Mouse (Mus musculus) thymus, postnatal 25 days (tissue): ENCODE data around the gene Plscr4.

Experiments used
- DNase-seq: peaks from one replicate; pipeline ENCODE4 v3.0.0; 2022

The Plscr4 gene

DNA sequence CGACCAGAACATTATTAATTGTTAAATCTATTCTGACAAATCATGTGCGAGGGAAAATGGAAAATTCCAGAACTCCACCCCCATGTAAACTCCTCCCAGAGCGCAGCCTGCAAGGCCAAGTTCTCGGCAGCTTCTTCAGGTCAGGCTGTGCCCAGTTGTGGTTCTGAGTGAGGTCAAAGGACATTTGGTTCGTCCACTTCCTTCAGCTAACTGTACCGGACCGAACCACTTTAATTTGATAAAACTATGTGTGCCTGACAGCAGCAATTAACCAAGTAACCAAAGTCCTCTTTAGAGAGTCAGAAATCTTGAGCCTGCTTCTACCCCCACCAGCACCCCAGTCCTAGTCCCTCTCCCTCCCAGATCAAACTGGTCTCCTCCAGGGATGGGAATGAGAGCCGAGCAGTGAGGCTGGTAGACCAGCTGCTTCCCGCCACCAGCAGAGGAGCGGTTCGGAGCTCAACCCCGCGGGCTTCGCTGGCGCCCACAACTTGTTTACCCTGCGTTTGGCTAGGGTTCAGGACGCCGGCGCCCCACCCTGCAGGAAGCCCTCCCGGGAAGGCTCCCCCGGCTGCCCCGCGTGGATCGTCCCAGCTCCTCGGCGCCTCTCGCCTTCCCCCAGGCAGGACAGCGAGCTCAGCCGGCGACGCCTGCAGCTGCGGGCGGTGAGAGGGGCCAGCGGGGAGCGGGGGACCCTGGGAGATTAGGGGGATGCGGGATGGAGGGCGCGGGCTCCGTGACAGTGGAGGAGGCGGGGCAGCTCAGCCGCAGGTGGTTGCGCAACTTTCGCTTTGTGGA lies at the start of gene Plscr4:
Plscr4 (plus strand) TSS at position 113 of the 798 bp plus-strand sequence.
- peak; percentile 53 for DNase-seq

- no peak for DNase-seq
These were observed 46.9 kb upstream of the Plscr4 start for GRCm38 (mm10) chr9:92410225-92410624.

DNA sequence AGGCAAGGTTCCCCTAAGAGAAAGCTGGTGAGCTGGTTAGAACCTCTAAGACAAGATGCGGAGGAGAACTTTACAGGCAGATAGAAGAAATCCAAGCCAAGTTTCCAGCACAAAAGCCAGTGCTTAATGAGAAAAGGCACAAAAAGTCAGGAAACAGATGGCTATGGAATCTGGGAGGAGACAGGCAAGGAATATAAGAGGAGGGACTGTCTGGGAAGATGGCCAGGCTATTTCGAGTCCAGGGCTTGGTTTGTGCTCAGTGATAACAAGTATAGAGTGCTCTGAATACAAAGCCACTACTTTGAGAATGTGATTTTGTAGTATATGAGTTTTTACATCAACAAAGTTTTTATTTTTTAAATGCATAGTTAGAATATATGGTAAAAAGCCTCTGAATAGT lies 45.1 kb upstream of the Plscr4 start:
- no peak for DNase-seq

DNA sequence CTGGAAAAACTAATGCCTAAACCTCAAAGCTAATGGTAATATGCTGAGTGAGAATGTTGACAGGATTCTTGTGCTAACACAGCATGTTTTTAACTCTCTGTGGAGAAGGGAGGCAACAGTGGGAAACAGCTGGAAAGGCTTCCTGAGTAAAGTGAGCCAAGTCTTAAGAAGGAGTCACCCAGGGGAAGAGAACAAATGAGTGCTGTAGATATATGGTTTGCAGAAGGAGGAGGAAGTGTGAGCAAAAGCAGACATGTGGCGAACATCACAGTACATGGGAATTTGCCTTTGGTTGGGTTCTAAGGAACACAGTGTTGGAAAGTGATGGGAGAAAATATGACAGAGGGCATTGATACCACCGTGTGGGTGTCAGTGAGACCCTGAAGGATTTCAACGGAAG lies 43.5 kb upstream of the Plscr4 start:
- DNase-seq: no peak

- no peak for DNase-seq
These were observed 19.4 kb upstream of the Plscr4 start for GRCm38 (mm10) chr9:92437781-92438180.

DNA sequence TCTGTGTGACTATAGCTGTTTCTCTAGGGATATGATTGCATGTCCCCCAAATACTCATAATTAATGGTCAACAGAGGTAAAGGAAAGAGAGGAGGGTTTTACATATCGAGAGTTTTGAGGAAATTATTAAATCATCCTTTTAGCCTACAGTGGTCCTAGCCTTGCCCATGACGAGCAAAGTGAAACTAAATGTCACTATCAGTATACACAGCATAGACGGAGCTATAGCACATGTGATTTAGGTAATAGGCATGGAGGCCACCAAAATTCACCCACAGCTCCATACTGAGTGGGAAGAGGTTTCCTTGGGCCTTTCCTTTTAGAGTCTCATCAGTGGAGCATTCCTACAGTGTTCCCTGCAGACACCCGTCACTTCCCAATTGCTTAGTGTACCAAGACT lies 15.7 kb upstream of the Plscr4 start:
- no peak for DNase-seq

- no peak for DNase-seq
These were observed 12.6 kb upstream of the Plscr4 start for GRCm38 (mm10) chr9:92444536-92444935.

DNA sequence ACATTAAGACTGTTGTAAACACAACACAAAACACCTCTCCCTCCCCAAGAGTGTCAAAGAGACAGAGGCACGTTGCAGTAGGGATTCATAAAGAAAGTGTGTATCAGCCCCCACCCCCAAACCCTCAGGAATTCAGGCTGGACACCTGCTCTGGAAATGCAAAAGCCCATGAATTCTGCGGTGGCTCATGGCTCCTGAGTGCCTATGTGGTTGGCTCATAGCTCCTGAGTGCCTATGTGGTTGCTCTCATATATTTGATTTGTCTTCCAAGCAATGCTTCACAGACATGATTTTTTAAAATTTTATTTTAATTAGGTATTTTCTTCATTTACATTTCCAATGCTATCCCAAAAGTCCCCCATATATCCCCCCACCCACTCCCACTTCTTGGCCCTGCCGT lies 568 bp upstream of the Plscr4 start:
- DNase-seq: no peak

DNA sequence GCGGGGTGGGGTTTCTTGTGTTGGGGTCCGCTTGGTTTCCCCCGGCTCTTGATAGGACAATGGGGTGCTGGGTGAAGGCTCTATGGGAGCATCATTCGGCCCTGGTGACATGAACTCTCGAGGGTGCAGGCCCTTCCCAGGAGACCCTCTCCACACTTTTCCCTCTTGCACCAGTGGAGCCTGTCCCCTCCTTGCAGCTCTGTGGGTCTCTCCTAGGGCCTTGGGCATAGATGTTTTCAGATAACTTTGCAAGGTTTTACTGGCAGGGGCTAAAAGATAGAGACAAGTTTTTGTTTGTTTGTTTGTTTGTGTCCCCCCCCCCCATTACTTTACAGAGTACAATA lies 858 bp downstream of the Plscr4 start:
- DNase-seq: no peak

DNA sequence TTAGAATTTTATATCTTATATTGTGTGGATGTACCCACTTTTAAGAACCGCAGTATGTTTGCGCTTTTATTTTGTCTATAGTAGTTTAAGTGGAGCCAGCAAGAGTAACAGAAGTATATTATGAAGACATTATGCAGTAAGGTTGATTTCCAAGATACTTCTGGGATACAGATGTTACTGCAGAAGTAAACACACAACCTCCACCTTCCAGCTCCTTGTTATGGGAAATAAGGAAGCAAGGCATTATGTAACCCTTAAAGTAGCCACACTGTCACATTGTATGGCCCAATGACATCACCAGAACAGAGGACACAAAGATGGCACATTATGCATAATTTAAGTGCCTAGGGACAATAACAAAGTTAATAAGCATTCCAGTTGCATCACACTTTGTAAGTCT lies 1.2 kb downstream of the Plscr4 start:
- DNase-seq: no peak

- no peak for DNase-seq
These were observed 10.6 kb downstream of the Plscr4 start for GRCm38 (mm10) chr9:92467724-92468123.

- no peak for DNase-seq
These were observed 15.2 kb downstream of the Plscr4 start for GRCm38 (mm10) chr9:92472256-92472855.

GRCm38 (mm10) chr9:92473178-92473577 lies 16.0 kb downstream of the Plscr4 start:
- DNase-seq: no peak

- no peak for DNase-seq
These were observed 17.1 kb downstream of the Plscr4 start for GRCm38 (mm10) chr9:92474244-92474643.

GRCm38 (mm10) chr9:92481663-92482062 lies 24.5 kb downstream of the Plscr4 start:
- DNase-seq: no peak

DNA sequence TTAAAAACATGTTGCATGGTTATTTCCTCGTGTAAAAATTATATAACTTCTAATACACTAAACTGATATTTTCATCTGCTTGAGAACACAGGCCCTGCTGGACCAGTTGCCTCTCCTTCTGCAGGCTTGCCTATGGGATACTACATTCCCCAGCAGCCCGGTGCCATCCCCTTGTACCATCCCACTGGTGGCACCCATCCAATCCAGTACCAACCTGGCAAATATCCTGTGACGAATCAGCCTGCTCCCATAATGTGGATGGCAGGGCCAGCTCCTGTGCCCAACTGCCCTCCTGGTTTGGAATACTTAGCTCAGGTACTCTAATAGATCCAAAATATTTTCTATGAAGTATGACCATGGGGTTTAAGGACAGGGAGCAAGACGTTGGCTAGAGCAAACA lies 25.4 kb downstream of the Plscr4 start:
- no peak for DNase-seq

- DNase-seq: no peak
These were observed 27.6 kb downstream of the Plscr4 start for GRCm38 (mm10) chr9:92484710-92485267.

- DNase-seq: no peak
These were observed 32.7 kb downstream of the Plscr4 start for GRCm38 (mm10) chr9:92489857-92490256.

GRCm38 (mm10) chr9:92490319-92490718 lies 33.1 kb downstream of the Plscr4 start:
- DNase-seq: no peak

GRCm38 (mm10) chr9:92491274-92491673 lies 34.1 kb downstream of the Plscr4 start:
- DNase-seq: no peak

DNA sequence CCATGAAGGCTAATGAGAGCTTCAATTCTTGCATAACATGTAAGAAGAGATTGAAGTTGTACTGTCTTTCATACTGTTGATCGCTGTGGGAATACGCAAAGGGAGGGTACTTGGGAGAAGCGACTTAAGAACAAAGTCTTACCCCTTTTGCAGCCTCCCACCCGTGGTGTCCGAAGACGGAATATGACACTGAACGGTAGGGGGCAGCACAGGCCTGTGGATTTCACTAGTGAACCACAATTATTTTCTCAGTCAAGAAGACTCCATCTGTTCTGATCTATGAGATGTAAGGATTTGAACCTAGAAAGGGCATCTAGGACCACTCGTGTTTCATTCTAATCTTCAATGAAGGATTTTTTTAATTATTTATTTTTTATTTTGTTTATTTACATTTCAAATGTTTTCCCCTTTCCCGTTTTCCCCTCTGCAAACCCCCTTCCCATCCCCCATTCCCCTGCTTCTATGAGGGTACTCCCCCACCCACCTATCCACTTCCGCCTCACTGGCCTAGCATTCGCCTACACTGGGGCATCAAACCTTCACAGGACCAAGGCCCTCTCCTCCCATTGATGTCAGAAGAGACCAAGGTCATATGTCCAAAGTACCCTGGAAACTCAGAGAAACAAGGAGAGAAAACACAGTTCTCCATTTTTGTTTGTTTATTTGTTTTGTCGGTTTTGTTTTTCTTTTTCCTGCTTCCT lies 42.7 kb downstream of the Plscr4 start:
- peak; percentile 80 for DNase-seq

DNA sequence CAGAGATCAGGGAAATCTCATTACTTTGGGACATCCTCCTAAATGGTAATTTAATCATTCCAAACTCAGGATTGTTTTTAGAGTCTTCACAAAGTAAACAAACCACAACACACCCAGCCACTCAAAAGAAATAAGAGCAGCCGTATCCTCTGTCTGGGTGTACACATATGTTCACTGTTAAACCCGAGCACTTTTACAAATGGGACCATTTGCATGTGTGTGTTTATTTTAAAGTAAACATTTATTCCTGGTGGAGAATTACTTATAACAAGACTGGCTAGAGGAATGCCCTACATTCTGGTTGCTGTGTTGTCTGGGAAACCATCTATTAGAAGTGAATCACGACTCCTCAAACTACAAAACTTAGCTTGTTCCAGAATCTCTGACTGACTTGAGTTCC lies 47.1 kb downstream of the Plscr4 start:
- DNase-seq: no peak

DNA sequence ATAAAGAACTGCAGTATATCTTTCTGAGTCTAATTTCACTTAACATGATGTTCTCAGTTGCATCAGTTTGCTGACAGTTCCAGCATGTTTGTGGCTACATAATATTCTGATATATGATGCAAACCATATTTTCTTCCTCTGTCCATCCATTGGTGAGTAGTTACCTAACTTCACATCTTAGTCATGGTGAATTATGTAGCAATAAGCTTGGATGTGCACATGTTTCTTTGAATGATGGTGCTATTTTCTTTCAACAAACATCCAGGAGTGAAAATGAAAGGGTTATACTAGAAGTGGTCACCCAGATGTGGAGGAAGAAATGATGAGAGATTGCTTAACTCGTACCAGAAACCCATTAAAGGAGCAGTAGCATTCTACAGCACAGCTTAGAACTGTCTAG lies 47.7 kb downstream of the Plscr4 start:
- no peak for DNase-seq

- DNase-seq: no peak
These were observed 54.5 kb downstream of the Plscr4 start for GRCm38 (mm10) chr9:92511696-92512095.
